Mouse (Mus musculus) left cerebral cortex, adult 18-20 months (tissue): ENCODE measurements at regions not wholly inside any gene's neighbourhood (a gene's known extent, or its start where the extent isn't known, plus 50 kb on each side); places are given as distances from the start of the nearest gene placed in this dataset.
"Not testable (repeated sequence)": the region's sequence is repeated elsewhere in the genome, so short reads cannot be mapped to it uniquely, and the experiment has no call there.

Source experiments
- DNase-seq, 2 experiments: peaks; one replicate each; pipeline ENCODE4 v3.0.0; 2021 to 2022; ENCODE audit warnings: low spot score in 2 of 2, mixed read lengths in 1 of 2

DNA sequence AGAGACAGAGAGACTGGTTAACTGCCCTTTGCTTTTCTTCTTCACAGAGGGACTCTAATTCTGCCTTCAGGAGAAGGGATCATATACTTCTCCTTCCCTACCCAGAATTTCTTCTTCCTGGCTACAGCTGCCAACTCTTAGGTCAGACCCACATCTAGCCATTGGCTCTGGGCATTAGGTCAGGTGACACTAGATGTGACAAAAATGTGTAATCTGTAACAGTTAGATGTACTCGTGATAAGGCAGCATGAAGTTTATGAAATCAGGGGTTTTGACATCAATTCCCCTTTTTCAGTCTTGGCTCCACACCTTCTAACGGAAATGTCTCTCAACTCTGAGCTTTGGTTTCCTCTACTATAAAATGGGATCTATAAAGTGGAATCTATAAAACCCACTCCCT lies 428.4 kb downstream of the Bmper start:
- no peak for DNase-seq

DNA sequence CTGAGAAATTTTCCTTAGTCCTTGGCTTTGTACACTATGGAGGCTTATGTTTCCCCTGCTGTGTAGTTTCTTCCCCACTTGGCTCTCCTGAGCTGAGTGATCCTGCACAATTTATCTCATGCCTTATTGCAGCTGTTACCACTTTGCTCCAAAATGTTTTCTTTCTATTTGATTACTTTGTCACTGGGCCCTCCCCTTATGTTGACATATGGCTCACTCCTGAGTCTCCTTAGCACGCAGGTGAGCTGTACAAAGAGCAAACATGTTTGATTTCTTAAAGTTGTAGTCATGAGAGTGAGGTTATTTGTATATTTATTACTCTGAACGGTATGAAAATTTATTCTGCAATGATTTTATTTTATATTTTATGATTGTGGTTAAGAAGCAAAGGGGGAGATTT lies 430.2 kb downstream of the Bmper start:
- DNase-seq = no peak

DNA sequence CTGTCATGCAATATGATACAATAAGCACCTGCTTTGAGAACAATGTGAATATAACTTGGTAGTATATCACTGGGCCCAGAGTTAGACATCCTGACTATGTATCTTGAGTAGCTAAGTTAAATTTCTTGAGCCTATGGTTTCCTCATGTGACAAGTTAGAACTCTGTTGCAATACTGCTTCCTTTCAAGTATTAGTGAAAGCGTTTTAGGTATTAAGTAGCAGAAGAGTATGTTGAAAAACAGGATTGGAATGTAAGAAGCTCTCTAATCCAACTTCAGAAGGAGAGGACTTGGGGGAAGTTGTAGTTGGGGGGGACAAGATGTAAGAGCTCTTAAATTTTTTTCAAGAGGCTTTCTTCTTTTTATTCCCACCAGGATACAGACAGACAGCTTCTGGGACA lies 431.9 kb downstream of the Bmper start:
- no peak for DNase-seq

DNA sequence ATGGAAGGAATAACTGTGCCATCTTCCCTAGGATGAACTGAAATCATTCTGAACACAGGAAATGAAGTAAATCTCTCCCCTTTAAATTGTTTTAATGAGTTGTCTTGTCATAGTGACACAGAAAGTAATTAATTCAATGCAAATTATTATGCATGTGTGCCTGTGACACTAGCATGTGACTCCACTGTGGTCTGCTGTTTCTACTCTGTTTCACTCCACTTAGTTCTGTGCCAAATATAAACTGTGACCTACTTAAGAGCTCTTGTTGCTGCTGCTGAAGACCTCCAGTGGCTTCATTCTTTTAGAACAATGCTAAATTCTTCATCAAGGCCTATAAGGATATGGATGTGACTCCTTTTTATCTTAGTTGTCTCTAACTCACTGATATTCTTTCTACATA lies 431.8 kb upstream of the Npsr1 start:
- DNase-seq = no peak

DNA sequence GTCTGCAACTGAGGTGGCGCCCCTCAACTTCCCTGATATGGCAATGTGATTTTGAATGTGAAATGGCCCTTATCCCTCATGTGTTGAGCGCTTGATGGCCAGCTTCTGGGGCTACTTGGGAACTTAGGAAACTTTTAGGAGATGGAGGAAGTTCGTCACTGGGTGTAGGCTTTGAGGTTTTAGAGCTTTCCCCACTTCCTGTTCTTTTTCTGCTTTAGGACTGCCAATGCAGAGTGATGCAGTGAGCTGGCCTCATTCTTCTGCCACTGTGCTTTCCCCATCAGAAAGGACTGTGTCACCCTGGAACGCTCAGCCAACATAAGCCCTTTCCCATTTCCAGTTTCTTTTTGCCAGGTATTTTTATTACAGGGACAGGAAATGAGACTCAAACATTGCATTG lies 428.6 kb upstream of the Npsr1 start:
- no peak for DNase-seq

DNA sequence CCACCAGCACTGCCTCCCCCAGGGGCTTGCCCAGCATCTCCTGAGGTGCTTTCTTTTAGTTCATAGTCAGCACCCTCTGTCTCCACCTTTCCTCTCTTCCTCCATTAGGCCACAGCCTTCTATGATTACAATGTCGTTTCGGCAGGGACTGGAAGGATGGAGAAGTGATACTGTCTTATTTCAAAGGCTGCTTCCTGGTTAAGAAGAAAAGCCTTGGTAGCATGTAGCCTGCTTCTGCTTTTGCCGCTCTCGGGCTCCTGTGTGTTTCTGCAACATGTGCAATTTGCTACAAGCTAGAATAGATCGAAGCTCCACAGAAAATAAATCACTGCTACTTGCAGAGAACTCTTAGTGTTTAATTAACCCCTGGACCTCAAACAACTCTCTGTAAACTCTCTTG lies 427.2 kb upstream of the Npsr1 start:
- DNase-seq = no peak

DNA sequence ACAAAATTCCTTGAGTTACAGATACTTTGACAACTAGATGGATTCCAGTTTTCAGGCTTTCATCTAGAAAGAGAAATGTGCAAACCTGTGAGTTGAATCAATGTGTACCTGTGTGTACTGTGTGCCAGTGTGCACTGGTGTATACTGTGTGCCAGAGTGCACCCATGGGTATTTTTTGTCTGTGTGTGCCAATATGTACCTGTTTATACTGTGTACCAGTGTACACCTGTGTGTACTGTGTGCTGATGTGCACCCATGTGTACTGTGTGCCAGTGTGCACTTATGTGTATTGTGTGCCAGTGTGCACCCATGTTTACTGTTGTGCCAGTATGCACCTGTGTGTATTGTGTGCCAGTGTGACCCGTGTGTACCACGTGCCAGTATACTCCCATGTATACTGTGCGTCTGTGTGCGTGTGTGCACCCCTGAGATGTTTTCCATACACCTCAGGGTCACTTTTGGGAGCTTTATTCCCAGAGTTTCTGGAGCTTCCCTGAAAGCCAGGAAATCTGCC lies 424.4 kb upstream of the Npsr1 start:
- DNase-seq = no peak

DNA sequence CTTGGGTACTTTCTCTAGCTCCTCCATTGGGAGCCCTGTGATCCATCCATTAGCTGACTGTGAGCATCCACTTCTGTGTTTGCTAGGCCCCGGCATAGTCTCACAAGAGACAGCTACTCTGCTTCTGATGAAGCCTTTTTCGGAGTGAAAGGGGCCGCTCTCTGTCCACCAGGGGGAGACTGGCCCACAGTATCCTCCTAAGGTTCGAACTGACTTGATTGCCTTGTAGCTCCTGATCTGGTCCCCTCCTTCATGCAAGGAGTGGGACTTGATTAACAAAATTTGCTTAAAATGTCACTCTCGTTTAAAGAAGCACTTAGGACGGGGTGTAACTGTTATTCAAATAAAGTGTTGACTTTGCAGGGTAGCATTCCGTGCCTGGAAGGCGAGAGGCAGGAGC lies 423.0 kb upstream of the Npsr1 start:
- peak; percentile 12 to 15 for DNase-seq

DNA sequence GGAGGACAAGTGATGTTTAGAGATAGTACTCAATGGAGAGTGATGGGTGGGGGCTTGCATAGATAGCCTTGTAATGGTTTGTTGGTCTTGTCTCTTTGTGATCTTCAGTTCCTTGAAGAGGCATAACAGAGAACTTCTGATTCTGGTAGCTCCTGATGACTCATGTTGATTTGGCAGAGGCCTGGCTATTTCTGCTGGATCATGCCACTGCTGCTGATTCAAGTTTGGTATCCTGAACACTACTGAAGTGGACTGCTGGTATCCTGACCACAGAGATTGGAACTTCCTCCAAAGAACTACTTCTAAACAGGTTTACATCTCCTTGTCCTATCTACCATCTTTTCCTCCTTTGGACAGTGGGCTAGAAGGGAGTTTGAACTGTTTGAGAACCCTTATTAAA lies 408.3 kb upstream of the Npsr1 start:
- DNase-seq = no peak

DNA sequence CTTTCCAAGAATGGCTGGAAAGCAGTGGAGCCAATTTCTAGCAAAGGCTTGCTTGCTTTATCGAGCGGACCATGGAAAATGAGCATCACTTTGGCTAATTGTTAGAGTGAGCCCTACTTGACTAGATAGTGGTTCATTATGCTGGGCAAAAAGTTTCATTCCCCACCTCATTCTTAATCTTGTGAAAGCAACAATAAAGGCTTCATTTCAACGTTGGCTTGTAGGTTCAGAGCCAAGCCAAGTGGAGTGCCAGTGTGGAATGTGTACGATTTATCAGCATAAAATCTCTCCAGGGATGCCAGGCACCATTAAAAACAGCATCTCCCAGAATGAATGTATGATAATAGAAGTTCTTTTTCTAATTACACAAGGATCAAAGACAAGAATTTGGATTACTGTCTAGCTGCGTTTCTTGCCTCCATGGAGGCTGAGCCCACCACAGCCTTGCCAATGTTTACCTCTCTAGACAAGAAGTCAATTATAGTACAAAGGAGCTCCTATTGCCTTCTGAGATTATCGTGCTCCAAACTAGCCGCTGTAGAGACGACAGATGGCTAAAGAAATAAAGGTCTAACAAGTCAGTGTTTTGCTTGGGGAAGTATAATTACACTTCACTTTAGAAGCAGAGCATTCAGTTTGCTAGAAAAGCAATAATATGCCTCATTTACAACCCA lies 404.9 kb upstream of the Npsr1 start:
- DNase-seq = no peak

DNA sequence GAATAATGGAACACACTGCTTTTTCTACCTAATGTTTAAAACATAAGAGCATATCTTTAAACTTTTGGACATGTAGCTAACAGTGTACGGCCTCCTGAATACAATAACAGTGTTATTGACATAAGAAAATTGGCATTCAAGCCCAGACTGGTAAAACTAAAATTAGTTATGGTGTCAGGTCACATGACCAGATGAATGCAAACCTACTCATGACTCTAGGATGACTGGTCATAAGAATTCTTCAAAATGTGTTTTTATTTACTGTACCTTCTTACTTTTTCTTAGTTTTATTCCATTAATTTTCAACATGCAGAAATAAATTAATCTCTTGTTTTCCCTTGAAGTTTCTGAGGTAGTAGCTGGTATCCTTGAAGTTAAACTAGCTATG lies 404.4 kb upstream of the Npsr1 start:
- DNase-seq = no peak

DNA sequence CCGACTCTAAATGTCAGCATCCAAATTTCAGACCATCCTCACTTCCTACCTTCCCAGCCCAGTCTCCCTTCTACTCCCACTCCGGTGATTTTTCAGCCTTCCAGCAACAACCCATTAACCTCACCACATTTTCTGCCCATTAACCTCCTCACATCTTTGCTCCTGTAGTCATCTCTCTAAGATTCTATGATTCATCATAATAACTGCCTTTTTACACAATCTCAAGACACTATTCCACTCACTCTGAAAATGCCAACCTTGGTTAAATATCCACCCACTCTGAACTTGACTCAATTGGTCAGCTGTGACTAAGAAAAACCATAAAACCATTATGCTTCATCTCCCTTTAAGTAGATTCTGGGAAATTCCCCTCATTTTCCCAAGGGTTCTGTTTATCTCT lies 403.3 kb upstream of the Npsr1 start:
- no peak for DNase-seq

DNA sequence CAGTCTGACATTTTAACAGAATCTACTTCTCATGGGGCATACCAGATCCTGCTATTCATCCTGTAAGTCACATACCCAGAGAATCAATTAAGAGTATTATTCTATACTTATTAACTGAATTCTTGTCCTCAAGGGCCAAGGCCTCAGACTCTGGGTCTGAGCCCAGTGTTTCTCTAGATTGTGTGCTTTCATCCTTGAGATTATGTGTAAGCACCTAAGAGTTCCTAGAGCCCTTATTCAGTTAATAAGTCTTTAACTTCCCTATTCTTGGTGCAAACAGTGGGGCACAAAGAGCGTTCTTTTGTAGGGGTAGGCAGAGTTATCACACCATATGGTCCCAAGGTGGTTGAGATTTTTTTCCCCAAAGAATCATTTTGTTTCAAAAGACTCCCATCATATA lies 397.2 kb upstream of the Npsr1 start:
- DNase-seq = no peak

DNA sequence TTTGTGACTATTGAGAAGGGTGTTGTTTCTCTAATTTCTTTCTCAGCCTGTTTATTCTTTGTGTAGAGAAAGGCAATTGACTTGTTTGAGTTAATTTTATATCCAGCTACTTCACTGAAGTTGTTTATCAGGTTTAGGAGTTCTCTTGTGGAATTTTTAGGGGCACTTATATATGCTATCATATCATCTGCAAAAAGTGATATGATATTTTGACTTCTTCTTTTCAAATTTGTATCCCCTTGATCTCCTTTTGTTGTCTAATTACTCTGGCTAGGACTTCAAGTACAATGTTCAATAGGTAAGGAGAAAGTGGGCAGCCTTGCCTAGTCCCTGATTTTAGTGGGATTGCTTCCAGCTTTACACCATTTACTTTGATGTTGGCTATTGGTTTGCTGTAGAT lies 380.2 kb upstream of the Npsr1 start:
- not testable (repeated sequence) for DNase-seq

DNA sequence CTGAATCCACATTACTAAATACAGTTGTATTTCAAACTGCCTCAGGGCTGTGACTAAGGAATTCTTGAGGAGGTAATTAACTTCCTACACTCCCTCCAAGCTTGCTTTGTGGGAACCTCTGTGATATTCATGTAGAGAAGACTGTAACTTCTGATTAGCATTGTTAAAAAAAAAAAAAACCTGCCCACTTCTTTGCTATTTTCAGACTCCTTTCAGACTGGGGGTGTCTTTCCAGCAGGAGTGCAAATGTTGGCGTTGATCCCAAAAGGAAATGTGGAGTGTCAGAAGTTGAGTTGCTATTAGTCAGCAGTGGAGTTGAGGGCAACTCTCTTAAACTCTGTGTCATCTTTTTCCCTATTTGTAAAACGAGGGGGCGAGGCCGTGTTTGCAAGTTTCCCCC lies 369.0 kb upstream of the Npsr1 start:
- DNase-seq = peak; percentile 43 to 50

DNA sequence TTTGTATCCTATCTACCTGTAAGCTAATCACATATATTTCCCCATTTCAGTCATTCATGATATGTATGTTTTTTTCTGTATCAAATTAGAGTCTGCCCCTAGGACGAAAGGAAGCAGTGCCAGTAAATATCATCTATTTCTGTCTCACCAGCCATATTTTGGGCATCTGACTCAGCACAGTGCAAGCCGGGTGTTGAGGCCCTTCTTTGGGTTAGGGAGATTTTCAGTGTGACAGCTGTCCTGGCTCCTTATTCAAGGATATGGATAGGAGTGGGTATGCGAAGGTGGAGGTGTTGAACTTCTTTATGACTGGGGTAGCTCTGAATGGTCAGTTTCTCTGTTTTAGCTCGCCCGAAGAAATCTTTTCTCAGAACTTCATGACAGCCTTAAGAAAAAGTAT lies 345.3 kb upstream of the Npsr1 start:
- peak; percentile 24 to 25 for DNase-seq

DNA sequence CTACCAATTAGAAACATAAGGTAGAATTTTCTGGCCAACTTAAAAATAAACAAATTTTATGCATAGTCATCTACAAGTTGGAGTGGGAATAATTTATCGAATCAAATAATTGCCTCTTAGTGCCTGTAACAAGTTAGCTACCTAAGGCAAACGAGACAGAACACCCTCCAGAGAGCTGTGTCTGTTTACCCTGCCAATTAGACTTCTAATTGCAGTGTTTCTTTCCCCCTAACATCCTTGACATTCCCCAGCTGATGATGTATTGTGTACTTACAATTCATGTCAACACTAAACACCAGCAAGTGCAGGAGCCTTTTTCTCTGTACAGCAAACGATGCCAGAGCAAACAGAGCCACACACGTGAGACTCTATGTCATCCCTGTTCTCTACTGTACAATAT lies 311.1 kb upstream of the Npsr1 start:
- DNase-seq = no peak
